Mouse (Mus musculus): ENCODE measurements around the gene Eif4enif1. TPM values are rescaled to one million over a fixed set of nuclear protein-coding genes. Genes with fewer than 3 reads are reported as not detected.

Eif4enif1 gene
- polyA plus RNA-seq, 1 experiment from 2014 or later, result 28.0 TPM

GRCm38 (mm10) chr11:3278351-3278750 lies 76.2 kb downstream of the Eif4enif1 start:
- ATAC-seq (ENCODE audit: extremely low read depth, insufficient number of reproducible peaks, low FRiP score, low TSS enrichment), result no peak
- no peaks in the 10 kb centered on the region for H3K27me3 ChIP-seq (replicated peaks)
- no peaks in the 10 kb centered on the region for H3K4me1 ChIP-seq
- H3K9me3 ChIP-seq, result peaks cover 14% of the 10 kb centered on the region; the same call in 1 of the 2 replicates
- H3K36me3 ChIP-seq, result no peaks in the 10 kb centered on the region
- H3K4me3 ChIP-seq, result no peak overlapping the region
- 51% methylated on average over 5 of the region's 5 CpGs for WGBS
- no peak overlapping the region for H3K27ac ChIP-seq (replicated peaks)
- no peak overlapping the region for H3K9ac ChIP-seq
- no peak overlapping the region for H3K4me2 ChIP-seq

- no peaks in the 10 kb centered on the region for H3K4me1 ChIP-seq
- no peaks in the 10 kb centered on the region for H3K36me3 ChIP-seq
- peaks cover 14% of the 10 kb centered on the region; the same call in 1 of the 2 replicates for H3K9me3 ChIP-seq
- H3K4me2 ChIP-seq, result no peak overlapping the region
- no peak overlapping the region for H3K9ac ChIP-seq
- H3K4me3 ChIP-seq, result no peak overlapping the region
- WGBS, result 43% methylated on average over 2 of the region's 2 CpGs
- H3K27ac ChIP-seq (replicated peaks), result no peak overlapping the region
- no peak for ATAC-seq (ENCODE audit: extremely low read depth, insufficient number of reproducible peaks, low FRiP score, low TSS enrichment)
- H3K27me3 ChIP-seq (replicated peaks), result no peaks in the 10 kb centered on the region
Measured at GRCm38 (mm10) chr11:3279729-3280128, 77.5 kb downstream of the Eif4enif1 start.

- Histone ChIP-seq H3K4me3 (no peak overlapping the region), H3K9me3 (peaks cover 14% of the 10 kb centered on the region; the same call in 1 of the 2 replicates), H3K36me3 (no peaks in the 10 kb centered on the region), H3K4me2 (no peak overlapping the region), H3K27me3 (replicated peaks) (no peaks in the 10 kb centered on the region), H3K9ac (no peak overlapping the region), H3K27ac (replicated peaks) (no peak overlapping the region), H3K4me1 (peaks cover 4% of the 10 kb centered on the region)
- WGBS, result 77% methylated on average over 6 of the region's 6 CpGs
- no peak for ATAC-seq (ENCODE audit: extremely low read depth, insufficient number of reproducible peaks, low FRiP score, low TSS enrichment)
Measured at GRCm38 (mm10) chr11:3282887-3283286, 80.7 kb downstream of the Eif4enif1 start.

GRCm38 (mm10) chr11:3283645-3284044 lies 81.5 kb downstream of the Eif4enif1 start:
- WGBS, result 88% methylated on average over 6 of the region's 6 CpGs
- H3K27me3 ChIP-seq (replicated peaks), result no peaks in the 10 kb centered on the region
- no peak for ATAC-seq (ENCODE audit: extremely low read depth, insufficient number of reproducible peaks, low FRiP score, low TSS enrichment)
- peaks cover 14% of the 10 kb centered on the region; the same call in 1 of the 2 replicates for H3K9me3 ChIP-seq
- H3K36me3 ChIP-seq, result no peaks in the 10 kb centered on the region
- no peak overlapping the region for H3K4me3 ChIP-seq
- peaks cover 9% of the 10 kb centered on the region for H3K4me1 ChIP-seq
- H3K9ac ChIP-seq, result no peak overlapping the region
- no peak overlapping the region for H3K4me2 ChIP-seq
- no peak overlapping the region for H3K27ac ChIP-seq (replicated peaks)

GRCm38 (mm10) chr11:3285940-3286339 lies 83.7 kb downstream of the Eif4enif1 start:
- no peak overlapping the region for H3K4me3 ChIP-seq
- peaks cover 12% of the 10 kb centered on the region for H3K4me1 ChIP-seq
- H3K27ac ChIP-seq (replicated peaks), result no peak overlapping the region
- no peaks in the 10 kb centered on the region for H3K27me3 ChIP-seq (replicated peaks)
- H3K9ac ChIP-seq, result no peak overlapping the region
- no peak overlapping the region for H3K4me2 ChIP-seq
- ATAC-seq (ENCODE audit: extremely low read depth, insufficient number of reproducible peaks, low FRiP score, low TSS enrichment), result no peak
- H3K9me3 ChIP-seq, result peaks cover 8% of the 10 kb centered on the region; the same call in 1 of the 2 replicates
- WGBS, result 76% methylated on average over 3 of the region's 3 CpGs
- H3K36me3 ChIP-seq, result 0 out of 2 replicates have a peak, but pooled peaks cover under 1% of the 10 kb centered on the region

- H3K27me3 ChIP-seq (replicated peaks), result no peaks in the 10 kb centered on the region
- no peaks in the 10 kb centered on the region for H3K9me3 ChIP-seq
- WGBS, result 66% methylated on average over 6 of the region's 6 CpGs
- no peak overlapping the region for H3K27ac ChIP-seq (replicated peaks)
- peaks cover 22% of the 10 kb centered on the region for H3K4me1 ChIP-seq
- 0 out of 2 replicates have a peak, but pooled peaks cover 5% of the 10 kb centered on the region for H3K36me3 ChIP-seq
- H3K4me3 ChIP-seq, result no peak overlapping the region
- no peak overlapping the region for H3K4me2 ChIP-seq
- H3K9ac ChIP-seq, result no peak overlapping the region
- ATAC-seq (ENCODE audit: extremely low read depth, insufficient number of reproducible peaks, low FRiP score, low TSS enrichment), result no peak
Measured at GRCm38 (mm10) chr11:3287131-3287530, 84.9 kb downstream of the Eif4enif1 start.

GRCm38 (mm10) chr11:3287921-3288320 lies 85.7 kb downstream of the Eif4enif1 start:
- peak overlapping the region; percentile 69 for H3K4me3 ChIP-seq

GRCm38 (mm10) chr11:3288521-3289301 lies 86.5 kb downstream of the Eif4enif1 start, which contains the start of gene Patz1:
Gene Patz1, plus strand, starts transcription at chr11:3288874.
- under 1% methylated on average over 41 of the region's 41 CpGs for WGBS
- Histone ChIP-seq H3K27ac (replicated peaks) (peak within 1 kb of the TSS; percentile 100), H3K36me3 (peaks cover 13% of the 10 kb centered on the region), H3K4me3 (peak within 1 kb of the TSS; percentile 69), H3K4me2 (peak within 1 kb of the TSS; percentile 99), H3K9me3 (no peaks in the 10 kb centered on the region), H3K9ac (peak within 1 kb of the TSS; percentile 98), H3K4me1 (peaks cover 38% of the 10 kb centered on the region), H3K27me3 (replicated peaks) (no peaks in the 10 kb centered on the region)
- ATAC-seq (ENCODE audit: extremely low read depth, insufficient number of reproducible peaks, low FRiP score, low TSS enrichment), result peak; percentile 0; the same call in 1 of the 2 replicates

More at GRCm38 (mm10) chr11:3287921-3288320, 85.7 kb downstream of the Eif4enif1 start:
- H3K27me3 ChIP-seq (replicated peaks), result no peaks in the 10 kb centered on the region
- H3K4me2 ChIP-seq, result peak overlapping the region; percentile 99
- H3K36me3 ChIP-seq, result 0 out of 2 replicates have a peak, but pooled peaks cover 5% of the 10 kb centered on the region
- 56% methylated on average over 5 of the region's 5 CpGs for WGBS
- H3K4me1 ChIP-seq, result peaks cover 30% of the 10 kb centered on the region
- ATAC-seq (ENCODE audit: extremely low read depth, insufficient number of reproducible peaks, low FRiP score, low TSS enrichment), result no peak
- peak overlapping the region; percentile 98 for H3K9ac ChIP-seq
- H3K9me3 ChIP-seq, result no peaks in the 10 kb centered on the region
- peak overlapping the region; percentile 100; the same call in 1 of the 2 replicates for H3K27ac ChIP-seq (replicated peaks)

- H3K36me3 ChIP-seq, result peaks cover 19% of the 10 kb centered on the region
- peak overlapping the region; percentile 99 for H3K4me2 ChIP-seq
- H3K27me3 ChIP-seq (replicated peaks), result no peaks in the 10 kb centered on the region
- peak overlapping the region; percentile 100 for H3K27ac ChIP-seq (replicated peaks)
- peak; percentile 72 for ATAC-seq (ENCODE audit: extremely low read depth, insufficient number of reproducible peaks, low FRiP score, low TSS enrichment)
- WGBS, result 0% methylated on average over 33 of the region's 40 CpGs
- H3K9ac ChIP-seq, result peak overlapping the region; percentile 98
- H3K4me1 ChIP-seq, result peaks cover 45% of the 10 kb centered on the region
- peak overlapping the region; percentile 69 for H3K4me3 ChIP-seq
- no peaks in the 10 kb centered on the region for H3K9me3 ChIP-seq
Measured at GRCm38 (mm10) chr11:3289302-3289802, 87.2 kb downstream of the Eif4enif1 start.

GRCm38 (mm10) chr11:3289803-3290639 lies 87.8 kb downstream of the Eif4enif1 start:
- peaks cover 50% of the 10 kb centered on the region for H3K4me1 ChIP-seq
- peak overlapping the region; percentile 98 for H3K9ac ChIP-seq
- H3K4me2 ChIP-seq, result peak overlapping the region; percentile 99
- peak overlapping the region; percentile 100 for H3K27ac ChIP-seq (replicated peaks)
- WGBS, result under 1% methylated on average over 76 of the region's 92 CpGs
- no peaks in the 10 kb centered on the region for H3K27me3 ChIP-seq (replicated peaks)
- peak overlapping the region; percentile 69 for H3K4me3 ChIP-seq
- ATAC-seq (ENCODE audit: extremely low read depth, insufficient number of reproducible peaks, low FRiP score, low TSS enrichment), result peak; percentile 55
- H3K36me3 ChIP-seq, result peaks cover 26% of the 10 kb centered on the region
- H3K9me3 ChIP-seq, result no peaks in the 10 kb centered on the region
